Mouse (Mus musculus): ENCODE measurements at regions not wholly inside any gene's neighbourhood (a gene's known extent, or its start where the extent isn't known, plus 50 kb on each side); places are given as distances from the start of the nearest gene placed in this dataset.

GRCm38 (mm10) chr2:117399487-117399886, 56.7 kb upstream of the Rasgrp1 start:
- no peak overlapping the region for H3K4me2 ChIP-seq
- no peak for ATAC-seq (ENCODE audit: insufficient number of reproducible peaks, insufficient read depth, low FRiP score, low TSS enrichment, low read depth)
- H3K36me3 ChIP-seq: no peaks in the 10 kb centered on the region
- H3K9me3 ChIP-seq: no peaks in the 10 kb centered on the region
- H3K27me3 ChIP-seq: no peaks in the 10 kb centered on the region
- 81% methylated on average over 2 of the region's 2 CpGs for WGBS
- H3K4me3 ChIP-seq: no peak overlapping the region
- H3K27ac ChIP-seq: no peak overlapping the region
- no peak overlapping the region for H3K9ac ChIP-seq
- no peaks in the 10 kb centered on the region for H3K4me1 ChIP-seq

- H3K4me1 ChIP-seq: no peaks in the 10 kb centered on the region
- H3K27me3 ChIP-seq: no peaks in the 10 kb centered on the region
- H3K4me3 ChIP-seq: no peak overlapping the region
- 85% methylated on average over 4 of the region's 4 CpGs for WGBS
- H3K9ac ChIP-seq: no peak overlapping the region
- no peak overlapping the region for H3K27ac ChIP-seq
- H3K4me2 ChIP-seq: no peak overlapping the region
- no peaks in the 10 kb centered on the region for H3K36me3 ChIP-seq
- no peaks in the 10 kb centered on the region for H3K9me3 ChIP-seq
- no peak for ATAC-seq (ENCODE audit: insufficient number of reproducible peaks, insufficient read depth, low FRiP score, low TSS enrichment, low read depth)
These were observed 60.8 kb upstream of the Rasgrp1 start for GRCm38 (mm10) chr2:117403425-117404175.

- Histone ChIP-seq H3K4me3 (no peak overlapping the region), H3K9me3 (no peaks in the 10 kb centered on the region), H3K27ac (no peak overlapping the region), H3K4me2 (no peak overlapping the region), H3K27me3 (no peaks in the 10 kb centered on the region), H3K9ac (no peak overlapping the region), H3K36me3 (no peaks in the 10 kb centered on the region), H3K4me1 (no peaks in the 10 kb centered on the region)
- 55% methylated on average over 2 of the region's 2 CpGs for WGBS
- no peak for ATAC-seq (ENCODE audit: insufficient number of reproducible peaks, insufficient read depth, low FRiP score, low TSS enrichment, low read depth)
These were observed 62.7 kb upstream of the Rasgrp1 start for GRCm38 (mm10) chr2:117405453-117405852.

- Histone ChIP-seq H3K36me3 (no peaks in the 10 kb centered on the region), H3K9me3 (no peaks in the 10 kb centered on the region), H3K4me2 (no peak overlapping the region), H3K9ac (no peak overlapping the region), H3K4me1 (no peaks in the 10 kb centered on the region), H3K4me3 (no peak overlapping the region), H3K27ac (no peak overlapping the region), H3K27me3 (no peaks in the 10 kb centered on the region)
- no peak for ATAC-seq (ENCODE audit: insufficient number of reproducible peaks, insufficient read depth, low FRiP score, low TSS enrichment, low read depth)
- WGBS: 65% methylated on average over 5 of the region's 5 CpGs
These were observed 65.4 kb upstream of the Rasgrp1 start for GRCm38 (mm10) chr2:117408241-117408640.

- Histone ChIP-seq H3K36me3 (no peaks in the 10 kb centered on the region), H3K9ac (no peak overlapping the region), H3K4me2 (no peak overlapping the region), H3K27ac (no peak overlapping the region), H3K4me3 (no peak overlapping the region), H3K4me1 (no peaks in the 10 kb centered on the region), H3K27me3 (no peaks in the 10 kb centered on the region), H3K9me3 (no peaks in the 10 kb centered on the region)
- 41% methylated on average over 4 of the region's 4 CpGs for WGBS
- no peak for ATAC-seq (ENCODE audit: insufficient number of reproducible peaks, insufficient read depth, low FRiP score, low TSS enrichment, low read depth)
These were observed 69.3 kb upstream of the Rasgrp1 start for GRCm38 (mm10) chr2:117412045-117412606.

GRCm38 (mm10) chr2:117417229-117417970, 74.6 kb upstream of the Rasgrp1 start:
- no peaks in the 10 kb centered on the region for H3K9me3 ChIP-seq
- H3K36me3 ChIP-seq: no peaks in the 10 kb centered on the region
- H3K27me3 ChIP-seq: no peaks in the 10 kb centered on the region
- ATAC-seq (ENCODE audit: insufficient number of reproducible peaks, insufficient read depth, low FRiP score, low TSS enrichment, low read depth): no peak
- no peak overlapping the region for H3K4me3 ChIP-seq
- no peak overlapping the region for H3K9ac ChIP-seq
- no peak overlapping the region for H3K27ac ChIP-seq
- H3K4me2 ChIP-seq: no peak overlapping the region
- 75% methylated on average over 8 of the region's 8 CpGs for WGBS
- no peaks in the 10 kb centered on the region for H3K4me1 ChIP-seq

- no peak overlapping the region for H3K4me2 ChIP-seq
- H3K4me1 ChIP-seq: no peaks in the 10 kb centered on the region
- H3K27me3 ChIP-seq: no peaks in the 10 kb centered on the region
- no peaks in the 10 kb centered on the region for H3K9me3 ChIP-seq
- H3K9ac ChIP-seq: no peak overlapping the region
- ATAC-seq (ENCODE audit: insufficient number of reproducible peaks, insufficient read depth, low FRiP score, low TSS enrichment, low read depth): no peak
- no peak overlapping the region for H3K27ac ChIP-seq
- WGBS: 88% methylated on average over 8 of the region's 8 CpGs
- no peak overlapping the region for H3K4me3 ChIP-seq
- H3K36me3 ChIP-seq: no peaks in the 10 kb centered on the region
These were observed 75.4 kb upstream of the Rasgrp1 start for GRCm38 (mm10) chr2:117418121-117418615.

GRCm38 (mm10) chr2:117418711-117419110, 75.9 kb upstream of the Rasgrp1 start:
- no peak for ATAC-seq (ENCODE audit: insufficient number of reproducible peaks, insufficient read depth, low FRiP score, low TSS enrichment, low read depth)
- 82% methylated on average over 3 of the region's 3 CpGs for WGBS
- Histone ChIP-seq H3K27me3 (no peaks in the 10 kb centered on the region), H3K9me3 (no peaks in the 10 kb centered on the region), H3K36me3 (no peaks in the 10 kb centered on the region), H3K4me3 (no peak overlapping the region), H3K4me2 (no peak overlapping the region), H3K27ac (no peak overlapping the region), H3K9ac (no peak overlapping the region), H3K4me1 (no peaks in the 10 kb centered on the region)

- Histone ChIP-seq H3K4me1 (no peaks in the 10 kb centered on the region), H3K36me3 (no peaks in the 10 kb centered on the region), H3K4me2 (no peak overlapping the region), H3K9me3 (no peaks in the 10 kb centered on the region), H3K27me3 (no peaks in the 10 kb centered on the region), H3K9ac (no peak overlapping the region), H3K27ac (no peak overlapping the region), H3K4me3 (no peak overlapping the region)
- 55% methylated on average over 4 of the region's 4 CpGs for WGBS
- no peak for ATAC-seq (ENCODE audit: insufficient number of reproducible peaks, insufficient read depth, low FRiP score, low TSS enrichment, low read depth)
These were observed 78.6 kb upstream of the Rasgrp1 start for GRCm38 (mm10) chr2:117421376-117421775.

GRCm38 (mm10) chr2:117422756-117423155, 80.0 kb upstream of the Rasgrp1 start:
- no peak overlapping the region for H3K9ac ChIP-seq
- no peak overlapping the region for H3K4me3 ChIP-seq
- no peak overlapping the region for H3K4me2 ChIP-seq
- H3K36me3 ChIP-seq: no peaks in the 10 kb centered on the region
- H3K9me3 ChIP-seq: no peaks in the 10 kb centered on the region
- H3K4me1 ChIP-seq: no peaks in the 10 kb centered on the region
- WGBS: 77% methylated on average over 4 of the region's 4 CpGs
- no peaks in the 10 kb centered on the region for H3K27me3 ChIP-seq
- H3K27ac ChIP-seq: no peak overlapping the region
- no peak for ATAC-seq (ENCODE audit: insufficient number of reproducible peaks, insufficient read depth, low FRiP score, low TSS enrichment, low read depth)

GRCm38 (mm10) chr2:117429205-117429604, 86.4 kb upstream of the Rasgrp1 start:
- Histone ChIP-seq H3K27me3 (peaks cover 3% of the 10 kb centered on the region; the same call in 1 of the 2 replicates), H3K36me3 (no peaks in the 10 kb centered on the region), H3K4me3 (no peak overlapping the region), H3K4me1 (no peaks in the 10 kb centered on the region), H3K9me3 (no peaks in the 10 kb centered on the region), H3K9ac (no peak overlapping the region), H3K4me2 (no peak overlapping the region), H3K27ac (no peak overlapping the region)
- WGBS: 74% methylated on average over 9 of the region's 9 CpGs
- ATAC-seq (ENCODE audit: insufficient number of reproducible peaks, insufficient read depth, low FRiP score, low TSS enrichment, low read depth): no peak

GRCm38 (mm10) chr2:117432010-117432409, 89.2 kb upstream of the Rasgrp1 start:
- Histone ChIP-seq H3K4me3 (no peak overlapping the region), H3K27ac (no peak overlapping the region), H3K36me3 (no peaks in the 10 kb centered on the region), H3K9ac (no peak overlapping the region), H3K4me2 (no peak overlapping the region), H3K4me1 (no peaks in the 10 kb centered on the region), H3K27me3 (peaks cover 3% of the 10 kb centered on the region; the same call in 1 of the 2 replicates), H3K9me3 (no peaks in the 10 kb centered on the region)
- 72% methylated on average over 6 of the region's 6 CpGs for WGBS
- no peak for ATAC-seq (ENCODE audit: insufficient number of reproducible peaks, insufficient read depth, low FRiP score, low TSS enrichment, low read depth)
